Mouse (Mus musculus): ENCODE measurements around the gene Pde10a. TPM values are rescaled to one million over a fixed set of nuclear protein-coding genes. Genes with fewer than 3 reads are reported as not detected.

The Pde10a gene
- polyA plus RNA-seq, 1 experiment from 2014 or later: 4.8 TPM

- Histone ChIP-seq H3K27me3 (ENCODE audit: control insufficient read depth, insufficient read depth, low read length) (peaks cover 43% of the 10 kb centered on the region), H3K9me3 (ENCODE audit: control insufficient read depth, low read length) (no peaks in the 10 kb centered on the region), H3K4me2 (peak overlapping the region; percentile 68), H3K36me3 (ENCODE audit: control insufficient read depth, insufficient read depth, low read length) (no peaks in the 10 kb centered on the region), H3K27ac (ENCODE audit: low read depth, low read length) (no peak overlapping the region), H3K4me3 (ENCODE audit: low read depth, low read length) (peak overlapping the region; percentile 76), H3K4me1 (ENCODE audit: control insufficient read depth, insufficient read depth, low read length) (peaks cover 21% of the 10 kb centered on the region), H3K9ac (ENCODE audit: low read length) (no peak overlapping the region)
- no peak for ATAC-seq (ENCODE audit: low FRiP score)
- WGBS: 3% methylated on average over 15 of the region's 15 CpGs
- peak; percentile 95 for DNase-seq (ENCODE audit: low spot score, missing footprints)
These were observed 274.8 kb downstream of the Pde10a start for GRCm38 (mm10) chr17:8799914-8800420.

- Histone ChIP-seq H3K27ac (ENCODE audit: low read depth, low read length) (peak overlapping the region; percentile 69), H3K9me3 (ENCODE audit: control insufficient read depth, low read length) (no peaks in the 10 kb centered on the region), H3K27me3 (ENCODE audit: control insufficient read depth, insufficient read depth, low read length) (peaks cover 43% of the 10 kb centered on the region), H3K4me3 (ENCODE audit: low read depth, low read length) (peak overlapping the region; percentile 76), H3K36me3 (ENCODE audit: control insufficient read depth, insufficient read depth, low read length) (no peaks in the 10 kb centered on the region), H3K4me2 (peak overlapping the region; percentile 68), H3K4me1 (ENCODE audit: control insufficient read depth, insufficient read depth, low read length) (peaks cover 21% of the 10 kb centered on the region), H3K9ac (ENCODE audit: low read length) (peak overlapping the region; percentile 73)
- ATAC-seq (ENCODE audit: low FRiP score) (peak; percentile 68), DNase-seq (ENCODE audit: low spot score, missing footprints) (peak; percentile 97)
- WGBS: under 1% methylated on average over 41 of the region's 53 CpGs
These were observed 275.4 kb downstream of the Pde10a start for GRCm38 (mm10) chr17:8800478-8801082.

DNA sequence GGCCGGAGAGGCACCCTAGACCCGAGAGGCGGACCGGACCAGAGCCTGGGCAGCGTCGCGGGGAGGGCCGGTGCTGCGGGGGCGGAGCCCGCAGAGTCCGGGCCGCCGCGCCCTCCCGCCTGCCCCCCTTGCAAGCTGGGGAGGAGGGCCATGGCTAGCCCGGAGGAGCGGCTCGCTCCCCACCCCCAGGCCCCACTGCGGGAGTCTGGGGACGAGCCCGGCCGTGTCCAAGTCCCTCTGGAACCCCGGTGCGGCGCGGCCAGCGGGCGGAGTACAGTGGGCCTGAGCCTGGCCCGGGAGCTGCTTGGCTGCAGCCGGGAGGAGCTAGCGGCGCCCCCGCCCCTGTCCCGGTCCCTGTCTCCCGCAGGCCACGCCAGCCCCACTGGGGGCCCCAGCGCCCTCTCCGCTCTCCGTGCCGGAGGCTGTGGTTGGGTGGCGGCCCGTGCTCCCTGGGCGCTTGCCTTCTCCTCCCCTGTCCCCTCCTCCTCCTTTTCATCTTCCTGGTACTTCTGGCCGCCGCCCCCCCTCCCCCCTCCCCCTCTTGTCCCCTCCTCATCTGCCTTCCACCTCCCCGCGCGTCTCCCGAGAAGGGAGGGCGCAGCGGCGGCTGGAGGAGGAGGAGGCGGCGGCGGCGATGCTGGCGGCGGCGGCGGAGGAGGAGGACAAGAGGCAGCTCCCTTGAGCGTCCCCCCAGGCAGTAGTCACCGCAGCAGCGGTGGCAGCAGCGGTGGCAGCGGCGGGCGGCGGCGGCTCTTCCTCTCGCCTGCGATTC, 276.1 kb downstream of the Pde10a start:
- no peaks in the 10 kb centered on the region for H3K9me3 ChIP-seq (ENCODE audit: control insufficient read depth, low read length)
- peak overlapping the region; percentile 76 for H3K4me3 ChIP-seq (ENCODE audit: low read depth, low read length)
- H3K27ac ChIP-seq (ENCODE audit: low read depth, low read length): peak overlapping the region; percentile 69
- DNase-seq (ENCODE audit: low spot score, missing footprints) (peak; percentile 97), ATAC-seq (ENCODE audit: low FRiP score) (peak; percentile 82)
- peaks cover 21% of the 10 kb centered on the region for H3K4me1 ChIP-seq (ENCODE audit: control insufficient read depth, insufficient read depth, low read length)
- under 1% methylated on average over 47 of the region's 72 CpGs for WGBS
- H3K36me3 ChIP-seq (ENCODE audit: control insufficient read depth, insufficient read depth, low read length): no peaks in the 10 kb centered on the region
- H3K4me2 ChIP-seq: peak overlapping the region; percentile 68
- H3K27me3 ChIP-seq (ENCODE audit: control insufficient read depth, insufficient read depth, low read length): peaks cover 43% of the 10 kb centered on the region
- H3K9ac ChIP-seq (ENCODE audit: low read length): peak overlapping the region; percentile 73

DNA sequence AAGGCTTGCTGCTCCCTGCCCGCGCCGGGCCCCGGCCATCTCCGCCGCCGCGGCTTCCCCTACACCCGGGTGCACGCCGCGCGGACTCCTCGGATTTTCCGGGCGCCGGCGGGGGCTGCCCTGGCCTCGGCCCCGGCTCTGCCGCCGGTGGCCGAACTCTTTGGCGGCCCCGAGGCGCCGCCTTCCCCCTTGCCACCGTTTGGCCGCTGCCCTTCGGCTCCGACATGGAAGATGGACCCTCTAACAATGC, 276.6 kb downstream of the Pde10a start:
- peaks cover 43% of the 10 kb centered on the region for H3K27me3 ChIP-seq (ENCODE audit: control insufficient read depth, insufficient read depth, low read length)
- no peaks in the 10 kb centered on the region for H3K9me3 ChIP-seq (ENCODE audit: control insufficient read depth, low read length)
- no peaks in the 10 kb centered on the region for H3K36me3 ChIP-seq (ENCODE audit: control insufficient read depth, insufficient read depth, low read length)
- no peak; the same call in none of the 2 replicates for ATAC-seq (ENCODE audit: low FRiP score)
- peak overlapping the region; percentile 68 for H3K4me2 ChIP-seq
- H3K4me1 ChIP-seq (ENCODE audit: control insufficient read depth, insufficient read depth, low read length): peaks cover 21% of the 10 kb centered on the region
- DNase-seq (ENCODE audit: low spot score, missing footprints): no peak
- WGBS: 0% methylated on average over 31 of the region's 31 CpGs
- H3K9ac ChIP-seq (ENCODE audit: low read length): peak overlapping the region; percentile 73
- H3K27ac ChIP-seq (ENCODE audit: low read depth, low read length): peak overlapping the region; percentile 69
- H3K4me3 ChIP-seq (ENCODE audit: low read depth, low read length): peak overlapping the region; percentile 76

- no peaks in the 10 kb centered on the region for H3K9me3 ChIP-seq (ENCODE audit: control insufficient read depth, low read length)
- H3K4me3 ChIP-seq (ENCODE audit: low read depth, low read length): peak overlapping the region; percentile 76
- H3K36me3 ChIP-seq (ENCODE audit: control insufficient read depth, insufficient read depth, low read length): no peaks in the 10 kb centered on the region
- peak overlapping the region; percentile 68 for H3K4me2 ChIP-seq
- H3K9ac ChIP-seq (ENCODE audit: low read length): peak overlapping the region; percentile 73
- peaks cover 43% of the 10 kb centered on the region for H3K27me3 ChIP-seq (ENCODE audit: control insufficient read depth, insufficient read depth, low read length)
- no peak overlapping the region; the same call in 1 of the 2 replicates for H3K27ac ChIP-seq (ENCODE audit: low read depth, low read length)
- DNase-seq (ENCODE audit: low spot score, missing footprints) (peak; percentile 97), ATAC-seq (ENCODE audit: low FRiP score) (peak; percentile 41)
- H3K4me1 ChIP-seq (ENCODE audit: control insufficient read depth, insufficient read depth, low read length): peaks cover 21% of the 10 kb centered on the region
- WGBS: 0% methylated on average over 33 of the region's 33 CpGs
These were observed 277.2 kb downstream of the Pde10a start for GRCm38 (mm10) chr17:8802161-8802888.

- H3K27me3 ChIP-seq (ENCODE audit: control insufficient read depth, insufficient read depth, low read length): peaks cover 38% of the 10 kb centered on the region
- H3K9me3 ChIP-seq (ENCODE audit: control insufficient read depth, low read length): no peaks in the 10 kb centered on the region
- peak overlapping the region; percentile 68 for H3K4me2 ChIP-seq
- H3K4me1 ChIP-seq (ENCODE audit: control insufficient read depth, insufficient read depth, low read length): peaks cover 21% of the 10 kb centered on the region
- H3K9ac ChIP-seq (ENCODE audit: low read length): peak overlapping the region; percentile 73
- ATAC-seq (ENCODE audit: low FRiP score) (peak; percentile 6; the same call in 1 of the 2 replicates), DNase-seq (ENCODE audit: low spot score, missing footprints) (peak; percentile 94)
- H3K4me3 ChIP-seq (ENCODE audit: low read depth, low read length): peak overlapping the region; percentile 76
- WGBS: 10% methylated on average over 27 of the region's 27 CpGs
- no peak overlapping the region for H3K27ac ChIP-seq (ENCODE audit: low read depth, low read length)
- H3K36me3 ChIP-seq (ENCODE audit: control insufficient read depth, insufficient read depth, low read length): no peaks in the 10 kb centered on the region
These were observed 278.0 kb downstream of the Pde10a start for GRCm38 (mm10) chr17:8802889-8803799.

DNA sequence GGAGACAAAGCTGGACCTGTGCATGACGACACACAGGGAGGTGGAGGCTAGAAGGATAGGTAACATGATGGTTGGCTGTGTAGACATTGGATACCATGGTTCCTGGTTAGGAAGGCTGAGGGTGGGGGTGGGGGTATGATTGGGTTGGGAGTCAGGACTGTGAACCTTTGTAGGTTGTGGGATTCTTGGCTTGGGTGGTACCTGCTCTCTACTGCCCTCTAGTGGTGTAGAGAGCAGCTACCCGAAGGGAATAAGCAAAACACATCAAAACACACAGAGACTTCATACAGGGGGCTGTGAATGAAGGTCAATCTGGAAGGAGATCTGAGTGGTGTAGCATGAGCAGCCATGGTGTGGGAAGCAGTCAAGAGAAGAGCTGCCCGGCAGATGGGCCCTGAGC, 282.2 kb downstream of the Pde10a start:
- no peaks in the 10 kb centered on the region for H3K9me3 ChIP-seq (ENCODE audit: control insufficient read depth, low read length)
- 43% methylated on average over 3 of the region's 3 CpGs for WGBS
- no peak overlapping the region for H3K9ac ChIP-seq (ENCODE audit: low read length)
- peaks cover 15% of the 10 kb centered on the region for H3K4me1 ChIP-seq (ENCODE audit: control insufficient read depth, insufficient read depth, low read length)
- H3K27me3 ChIP-seq (ENCODE audit: control insufficient read depth, insufficient read depth, low read length): peaks cover 13% of the 10 kb centered on the region
- no peak overlapping the region for H3K4me2 ChIP-seq
- no peaks in the 10 kb centered on the region for H3K36me3 ChIP-seq (ENCODE audit: control insufficient read depth, insufficient read depth, low read length)
- H3K27ac ChIP-seq (ENCODE audit: low read depth, low read length): no peak overlapping the region
- no peak for DNase-seq (ENCODE audit: low spot score, missing footprints)
- ATAC-seq (ENCODE audit: low FRiP score): no peak
- H3K4me3 ChIP-seq (ENCODE audit: low read depth, low read length): no peak overlapping the region

DNA sequence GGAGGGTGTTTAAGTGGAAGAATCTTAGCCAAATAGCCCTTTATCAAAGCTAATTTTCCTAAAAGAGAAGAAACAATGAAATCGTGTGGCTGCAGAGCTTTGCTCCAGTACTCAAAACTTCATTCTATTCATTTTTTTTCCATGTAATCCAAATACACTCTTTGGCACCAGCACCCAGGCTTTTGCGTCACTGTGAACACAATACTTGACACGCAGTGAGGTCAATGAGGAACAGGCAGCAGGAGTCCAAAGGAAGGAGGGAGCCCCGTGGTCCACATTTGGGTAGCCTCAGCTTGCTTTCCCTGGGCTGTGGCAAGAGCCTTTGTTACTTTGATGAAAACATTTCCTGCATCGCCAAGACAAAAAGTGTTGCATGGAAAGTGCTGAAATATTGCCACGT, 284.6 kb downstream of the Pde10a start:
- no peak for ATAC-seq (ENCODE audit: low FRiP score)
- no peaks in the 10 kb centered on the region for H3K36me3 ChIP-seq (ENCODE audit: control insufficient read depth, insufficient read depth, low read length)
- WGBS: 70% methylated on average over 6 of the region's 6 CpGs

More for the DNA sequence above, 284.6 kb downstream of the Pde10a start:
- Histone ChIP-seq H3K4me1 (ENCODE audit: control insufficient read depth, insufficient read depth, low read length) (peaks cover 2% of the 10 kb centered on the region; the same call in 1 of the 2 replicates), H3K4me2 (no peak overlapping the region), H3K27ac (ENCODE audit: low read depth, low read length) (no peak overlapping the region), H3K9ac (ENCODE audit: low read length) (no peak overlapping the region), H3K27me3 (ENCODE audit: control insufficient read depth, insufficient read depth, low read length) (no peaks in the 10 kb centered on the region), H3K4me3 (ENCODE audit: low read depth, low read length) (no peak overlapping the region), H3K9me3 (ENCODE audit: control insufficient read depth, low read length) (no peaks in the 10 kb centered on the region)
- DNase-seq (ENCODE audit: low spot score, missing footprints): no peak

Data from midbrain, embryonic 11.5 days (tissue).